Mouse (Mus musculus) forebrain, embryonic 10.5 days (tissue): ENCODE results near the gene Cdc42. TPM values are rescaled to one million over a fixed set of nuclear protein-coding genes. Genes with fewer than 3 reads are reported as not detected.

Source experiments
- polyA plus RNA-seq: library from polyadenylated mRNA; unstranded; fragments of >200 nt; fragmentation: Nextera tagmentation; extraction: Ambion mirVana; gene quantifications from 2 replicates; pipeline ENCODE4 v1.2.1, GENCODE M21; 2016

The Cdc42 gene
- polyA plus RNA-seq, 1 experiment from 2014 or later: 567 TPM

Other genes with a start within 250 kb of the Cdc42 start
- gene Wnt4, start 80.2 kb downstream of the Cdc42 start, polyA plus RNA-seq: 0.81 and 0.84 TPM in 2 replicates
- gene Cela3a, start 52.1 kb upstream of the Cdc42 start, polyA plus RNA-seq: not detected in 2 replicates
- not detected in 2 replicates for gene Cela3b, start 72.8 kb upstream of the Cdc42 start, polyA plus RNA-seq
- not detected in 2 replicates for gene 1700013G24Rik, start 95.6 kb upstream of the Cdc42 start, polyA plus RNA-seq
- 15.6 and 17.9 TPM in 2 replicates for gene Hspg2, start 111.0 kb upstream of the Cdc42 start, polyA plus RNA-seq
- gene Ldlrad2, start 216.8 kb upstream of the Cdc42 start, polyA plus RNA-seq: not detected in 2 replicates
- gene Usp48, start 236.0 kb upstream of the Cdc42 start, polyA plus RNA-seq: 72.0 and 75.9 TPM in 2 replicates